Mouse (Mus musculus) frontal cortex, postnatal 25 days (tissue): ENCODE measurements around the gene Nlgn1.

Source experiments
- DNase-seq, 2 experiments: peaks; one replicate each; pipeline ENCODE4 v3.0.0; 2022; ENCODE audit warnings: low spot score in 2 of 2

The Nlgn1 gene

GRCm38 (mm10) chr3:25813368-25813767 lies 518.9 kb downstream of the Nlgn1 start:
- DNase-seq = no peak

- DNase-seq = no peak
Measured at GRCm38 (mm10) chr3:25807559-25807958, 524.7 kb downstream of the Nlgn1 start.

- DNase-seq = no peak
Measured at GRCm38 (mm10) chr3:25781651-25782050, 550.6 kb downstream of the Nlgn1 start.

- no peak for DNase-seq
Measured at GRCm38 (mm10) chr3:25775437-25775836, 556.8 kb downstream of the Nlgn1 start.

GRCm38 (mm10) chr3:25773908-25774307 lies 558.4 kb downstream of the Nlgn1 start:
- no peak for DNase-seq

- DNase-seq = no peak
Measured at GRCm38 (mm10) chr3:25773467-25773866, 558.8 kb downstream of the Nlgn1 start.

GRCm38 (mm10) chr3:25763689-25764088 lies 568.6 kb downstream of the Nlgn1 start:
- DNase-seq = no peak

- no peak for DNase-seq
Measured at GRCm38 (mm10) chr3:25757813-25758212, 574.4 kb downstream of the Nlgn1 start.

GRCm38 (mm10) chr3:25724111-25724510 lies 608.1 kb downstream of the Nlgn1 start:
- DNase-seq = no peak

- DNase-seq = no peak
Measured at GRCm38 (mm10) chr3:25721464-25721863, 610.8 kb downstream of the Nlgn1 start.

GRCm38 (mm10) chr3:25707380-25707779 lies 624.9 kb downstream of the Nlgn1 start:
- DNase-seq = no peak

- DNase-seq = no peak
Measured at GRCm38 (mm10) chr3:25697231-25697630, 635.0 kb downstream of the Nlgn1 start.

GRCm38 (mm10) chr3:25688789-25689464 lies 643.3 kb downstream of the Nlgn1 start:
- no peak for DNase-seq

GRCm38 (mm10) chr3:25683696-25684095 lies 648.6 kb downstream of the Nlgn1 start:
- no peak for DNase-seq

- DNase-seq = no peak
Measured at GRCm38 (mm10) chr3:25679373-25679772, 652.9 kb downstream of the Nlgn1 start.

- DNase-seq = no peak
Measured at GRCm38 (mm10) chr3:25675888-25676287, 656.4 kb downstream of the Nlgn1 start.

- no peak for DNase-seq
Measured at GRCm38 (mm10) chr3:25675069-25675468, 657.2 kb downstream of the Nlgn1 start.

GRCm38 (mm10) chr3:25673408-25673807 lies 658.9 kb downstream of the Nlgn1 start:
- no peak for DNase-seq

- no peak for DNase-seq
Measured at GRCm38 (mm10) chr3:25672779-25673178, 659.5 kb downstream of the Nlgn1 start.

- no peak for DNase-seq
Measured at GRCm38 (mm10) chr3:25663464-25663863, 668.8 kb downstream of the Nlgn1 start.

- no peak for DNase-seq
Measured at GRCm38 (mm10) chr3:25660285-25660684, 672.0 kb downstream of the Nlgn1 start.

- no peak for DNase-seq
Measured at GRCm38 (mm10) chr3:25658006-25658405, 674.3 kb downstream of the Nlgn1 start.

- DNase-seq = no peak
Measured at GRCm38 (mm10) chr3:25657074-25657473, 675.2 kb downstream of the Nlgn1 start.

- no peak for DNase-seq
Measured at GRCm38 (mm10) chr3:25653010-25653409, 679.2 kb downstream of the Nlgn1 start.
